Mouse (Mus musculus): ENCODE measurements around the gene Ffar1. TPM values are rescaled to one million over a fixed set of nuclear protein-coding genes. Genes with fewer than 3 reads are reported as not detected.

Gene Ffar1
- polyA plus RNA-seq, 1 experiment from 2014 or later = not detected

GRCm38 (mm10) chr7:30820131-30820530 lies 41.2 kb downstream of the Ffar1 start:
- ATAC-seq (peak; percentile 23; the same call in 1 of the 2 replicates), DNase-seq (ENCODE audit: low spot score) (peak; percentile 27)
- Histone ChIP-seq H3K4me1 (ENCODE audit: insufficient read depth, low read depth, low read length) (no peaks in the 10 kb centered on the region), H3K4me3 (ENCODE audit: low read depth, low read length) (no peak overlapping the region), H3K27me3 (replicated peaks; ENCODE audit: insufficient read depth, low read length) (no peaks in the 10 kb centered on the region), H3K9ac (replicated peaks; ENCODE audit: low read depth) (no peak overlapping the region), H3K36me3 (ENCODE audit: insufficient read depth, low read length) (no peaks in the 10 kb centered on the region), H3K27ac (ENCODE audit: low read length) (no peak overlapping the region), H3K4me2 (replicated peaks; ENCODE audit: low read depth, low read length) (no peak overlapping the region), H3K9me3 (ENCODE audit: low read length) (no peaks in the 10 kb centered on the region)
- 36% methylated on average over 6 of the region's 6 CpGs for WGBS
- no peak for TF ChIP-seq EP300 (IDR thresholded peaks at IDR 0.05)
- no peak for TF ChIP-seq CTCF (IDR thresholded peaks at IDR 0.05)

- DNase-seq (ENCODE audit: low spot score) = peak; percentile 19
- H3K9me3 ChIP-seq (ENCODE audit: low read length) = no peaks in the 10 kb centered on the region
- no peaks in the 10 kb centered on the region for H3K27me3 ChIP-seq (replicated peaks; ENCODE audit: insufficient read depth, low read length)
- H3K27ac ChIP-seq (ENCODE audit: low read length) = 0 out of 2 replicates have a peak overlapping the region, but pooled peaks have one; percentile 11
- 43% methylated on average over 6 of the region's 6 CpGs for WGBS
- no peak overlapping the region for H3K9ac ChIP-seq (replicated peaks; ENCODE audit: low read depth)
- no peak overlapping the region for H3K4me2 ChIP-seq (replicated peaks; ENCODE audit: low read depth, low read length)
- 0 out of 2 replicates have a peak, but pooled peaks have one; percentile 25 for ATAC-seq
- H3K36me3 ChIP-seq (ENCODE audit: insufficient read depth, low read length) = no peaks in the 10 kb centered on the region
- no peaks in the 10 kb centered on the region for H3K4me1 ChIP-seq (ENCODE audit: insufficient read depth, low read depth, low read length)
- TF ChIP-seq CTCF (IDR thresholded peaks at IDR 0.05) = no peak
- no peak for TF ChIP-seq EP300 (IDR thresholded peaks at IDR 0.05)
- H3K4me3 ChIP-seq (ENCODE audit: low read depth, low read length) = no peak overlapping the region
Measured at GRCm38 (mm10) chr7:30812291-30812807, 49.0 kb downstream of the Ffar1 start.

GRCm38 (mm10) chr7:30811757-30812290 lies 49.5 kb downstream of the Ffar1 start:
- Histone ChIP-seq H3K9ac (replicated peaks; ENCODE audit: low read depth) (no peak overlapping the region), H3K9me3 (ENCODE audit: low read length) (no peaks in the 10 kb centered on the region), H3K27ac (ENCODE audit: low read length) (no peak overlapping the region), H3K27me3 (replicated peaks; ENCODE audit: insufficient read depth, low read length) (no peaks in the 10 kb centered on the region), H3K4me1 (ENCODE audit: insufficient read depth, low read depth, low read length) (no peaks in the 10 kb centered on the region), H3K36me3 (ENCODE audit: insufficient read depth, low read length) (no peaks in the 10 kb centered on the region), H3K4me2 (replicated peaks; ENCODE audit: low read depth, low read length) (no peak overlapping the region), H3K4me3 (ENCODE audit: low read depth, low read length) (no peak overlapping the region)
- TF ChIP-seq CTCF (IDR thresholded peaks at IDR 0.05) (no peak), EP300 (IDR thresholded peaks at IDR 0.05) (no peak)
- 38% methylated on average over 9 of the region's 9 CpGs for WGBS
- ATAC-seq (peak; percentile 23; the same call in 1 of the 2 replicates), DNase-seq (ENCODE audit: low spot score) (peak; percentile 26)

GRCm38 (mm10) chr7:30810319-30810718 lies 51.0 kb downstream of the Ffar1 start:
- ATAC-seq (no peak), DNase-seq (ENCODE audit: low spot score) (no peak)
- H3K27me3 ChIP-seq (replicated peaks; ENCODE audit: insufficient read depth, low read length) = no peaks in the 10 kb centered on the region
- no peaks in the 10 kb centered on the region for H3K4me1 ChIP-seq (ENCODE audit: insufficient read depth, low read depth, low read length)
- no peaks in the 10 kb centered on the region for H3K36me3 ChIP-seq (ENCODE audit: insufficient read depth, low read length)
- TF ChIP-seq CTCF (IDR thresholded peaks at IDR 0.05) (peak; percentile 39), EP300 (IDR thresholded peaks at IDR 0.05) (no peak)
- WGBS = 53% methylated on average over 6 of the region's 6 CpGs
- H3K9me3 ChIP-seq (ENCODE audit: low read length) = no peaks in the 10 kb centered on the region
- H3K4me2 ChIP-seq (replicated peaks; ENCODE audit: low read depth, low read length) = no peak overlapping the region
- no peak overlapping the region for H3K27ac ChIP-seq (ENCODE audit: low read length)
- H3K4me3 ChIP-seq (ENCODE audit: low read depth, low read length) = no peak overlapping the region
- no peak overlapping the region for H3K9ac ChIP-seq (replicated peaks; ENCODE audit: low read depth)

Other genes starting within 250 kb of the Ffar1 start
- 11.2 and 11.8 TPM in 2 replicates for gene Upk1a, start 248.7 kb downstream of the Ffar1 start, polyA plus RNA-seq (2015; fragmentation: Nextera tagmentation; extraction: Ambion mirVana)
- gene Cox6b1, start 235.4 kb downstream of the Ffar1 start, polyA plus RNA-seq (2015; fragmentation: Nextera tagmentation; extraction: Ambion mirVana) = 717 and 766 TPM in 2 replicates
- not detected in 2 replicates for gene Etv2, start 225.7 kb downstream of the Ffar1 start, polyA plus RNA-seq (2015; fragmentation: Nextera tagmentation; extraction: Ambion mirVana)
- gene Rbm42, start 211.2 kb downstream of the Ffar1 start, polyA plus RNA-seq (2015; fragmentation: Nextera tagmentation; extraction: Ambion mirVana) = 101 and 107 TPM in 2 replicates
- 10.0 and 10.3 TPM in 2 replicates for gene Haus5, start 196.6 kb downstream of the Ffar1 start, polyA plus RNA-seq (2015; fragmentation: Nextera tagmentation; extraction: Ambion mirVana)
- gene Pmis2, start 190.0 kb downstream of the Ffar1 start, polyA plus RNA-seq (2015; fragmentation: Nextera tagmentation; extraction: Ambion mirVana) = not detected in 2 replicates
- 0.69 and 1.2 TPM in 2 replicates for gene 2200002J24Rik, start 162.6 kb downstream of the Ffar1 start, polyA plus RNA-seq (2015; fragmentation: Nextera tagmentation; extraction: Ambion mirVana)
- 0.14 TPM in 1 of 2 replicates, not detected in the other for gene Atp4a, start 149.4 kb downstream of the Ffar1 start, polyA plus RNA-seq (2015; fragmentation: Nextera tagmentation; extraction: Ambion mirVana)
- 179 and 193 TPM in 2 replicates for gene Tmem147, start 132.0 kb downstream of the Ffar1 start, polyA plus RNA-seq (2015; fragmentation: Nextera tagmentation; extraction: Ambion mirVana)
- 0.18 and 0.21 TPM in 2 replicates for gene Gapdhs, start 117.9 kb downstream of the Ffar1 start, polyA plus RNA-seq (2015; fragmentation: Nextera tagmentation; extraction: Ambion mirVana)
- gene Sbsn, start 110.1 kb downstream of the Ffar1 start, polyA plus RNA-seq (2015; fragmentation: Nextera tagmentation; extraction: Ambion mirVana) = 6.7 and 7.3 TPM in 2 replicates
- 65.2 and 74.3 TPM in 2 replicates for gene Dmkn, start 97.8 kb downstream of the Ffar1 start, polyA plus RNA-seq (2015; fragmentation: Nextera tagmentation; extraction: Ambion mirVana)
- gene Krtdap, start 73.7 kb downstream of the Ffar1 start, polyA plus RNA-seq (2015; fragmentation: Nextera tagmentation; extraction: Ambion mirVana) = 2.1 and 4.4 TPM in 2 replicates
- 1.1 and 1.4 TPM in 2 replicates for gene Ffar2, start 37.8 kb downstream of the Ffar1 start, polyA plus RNA-seq (2015; fragmentation: Nextera tagmentation; extraction: Ambion mirVana)
- not detected in 2 replicates for gene Ffar3, start 5.4 kb downstream of the Ffar1 start, polyA plus RNA-seq (2015; fragmentation: Nextera tagmentation; extraction: Ambion mirVana)
- 0.35 and 0.79 TPM in 2 replicates for gene Cd22, start 18.8 kb upstream of the Ffar1 start, polyA plus RNA-seq (2015; fragmentation: Nextera tagmentation; extraction: Ambion mirVana)
- gene Mag, start 53.3 kb upstream of the Ffar1 start, polyA plus RNA-seq (2015; fragmentation: Nextera tagmentation; extraction: Ambion mirVana) = 1.2 and 1.8 TPM in 2 replicates
- gene Hamp2, start 63.1 kb upstream of the Ffar1 start, polyA plus RNA-seq (2015; fragmentation: Nextera tagmentation; extraction: Ambion mirVana) = not detected in 2 replicates
- gene Hamp, start 82.5 kb upstream of the Ffar1 start, polyA plus RNA-seq (2015; fragmentation: Nextera tagmentation; extraction: Ambion mirVana) = not detected in 2 replicates
- 19.6 and 21.1 TPM in 2 replicates for gene Usf2, start 95.2 kb upstream of the Ffar1 start, polyA plus RNA-seq (2015; fragmentation: Nextera tagmentation; extraction: Ambion mirVana)
- gene Lsr, start 111.9 kb upstream of the Ffar1 start, polyA plus RNA-seq (2015; fragmentation: Nextera tagmentation; extraction: Ambion mirVana) = 53.8 and 57.9 TPM in 2 replicates
- 9.5 and 12.3 TPM in 2 replicates for gene Fam187b, start 112.2 kb upstream of the Ffar1 start, polyA plus RNA-seq (2015; fragmentation: Nextera tagmentation; extraction: Ambion mirVana)
- 168 and 206 TPM in 2 replicates for gene Fxyd5, start 180.9 kb upstream of the Ffar1 start, polyA plus RNA-seq (2015; fragmentation: Nextera tagmentation; extraction: Ambion mirVana)
- gene Fxyd7, start 189.9 kb upstream of the Ffar1 start, polyA plus RNA-seq (2015; fragmentation: Nextera tagmentation; extraction: Ambion mirVana) = 1.2 and 1.8 TPM in 2 replicates
- gene Fxyd1, start 195.6 kb upstream of the Ffar1 start, polyA plus RNA-seq (2015; fragmentation: Nextera tagmentation; extraction: Ambion mirVana) = 175 and 211 TPM in 2 replicates
- 0.20 and 0.27 TPM in 2 replicates for gene Lgi4, start 197.8 kb upstream of the Ffar1 start, polyA plus RNA-seq (2015; fragmentation: Nextera tagmentation; extraction: Ambion mirVana)
- gene Fxyd3, start 215.1 kb upstream of the Ffar1 start, polyA plus RNA-seq (2015; fragmentation: Nextera tagmentation; extraction: Ambion mirVana) = 76.1 and 78.1 TPM in 2 replicates

Measured in lung, postnatal 0 days (tissue).